Mouse (Mus musculus): ENCODE measurements around the gene Surf6. TPM values are rescaled to one million over a fixed set of nuclear protein-coding genes. Genes with fewer than 3 reads are reported as not detected.
"Not testable (repeated sequence)": the region's sequence is repeated elsewhere in the genome, so short reads cannot be mapped to it uniquely, and the experiment has no call there.

Surf6 gene
- total and polyA plus RNA-seq, 2 experiments: 6.2 to 7.8 TPM

GRCm38 (mm10) chr2:26905936-26906335, 3.3 kb upstream of the Surf6 start:
- no peak for TF ChIP-seq CTCF (IDR thresholded peaks at IDR 0.05; ENCODE audit: low read depth, low read length)
- TF ChIP-seq POLR2A (IDR thresholded peaks at IDR 0.05; ENCODE audit: extremely low read depth, insufficient read depth, low read length): no peak
- peaks cover 25% of the 10 kb centered on the region for H3K4me1 ChIP-seq (ENCODE audit: control insufficient read depth, insufficient read depth, low read length)
- H3K36me3 ChIP-seq (ENCODE audit: control insufficient read depth, insufficient read depth, low read length): peaks cover 2% of the 10 kb centered on the region; the same call in 1 of the 2 replicates
- H3K4me3 ChIP-seq (ENCODE audit: insufficient read depth, low read depth, low read length): no peak overlapping the region
- WGBS: 95% methylated on average over 2 of the region's 2 CpGs
- H3K27me3 ChIP-seq (ENCODE audit: control insufficient read depth, insufficient read depth, low read length): no peaks in the 10 kb centered on the region
- DNase-seq (ENCODE audit: extremely low read depth, low read depth, low spot score): no peak
- no peak overlapping the region for H3K27ac ChIP-seq (replicated peaks; ENCODE audit: insufficient read depth, low read depth, low read length)
- H3K79me2 ChIP-seq (ENCODE audit: control insufficient read depth, insufficient read depth, low read length): peaks cover 13% of the 10 kb centered on the region
- no peak overlapping the region for H3K9ac ChIP-seq (ENCODE audit: low read depth, low read length)

- peaks cover 17% of the 10 kb centered on the region for H3K36me3 ChIP-seq (ENCODE audit: control insufficient read depth, insufficient read depth, low read length)
- peaks cover under 1% of the 10 kb centered on the region; the same call in 1 of the 2 replicates for H3K79me2 ChIP-seq (ENCODE audit: control insufficient read depth, insufficient read depth, low read length)
- H3K9ac ChIP-seq (ENCODE audit: low read depth, low read length): peak overlapping the region; percentile 74
- TF ChIP-seq CTCF (IDR thresholded peaks at IDR 0.05; ENCODE audit: low read depth, low read length) (no peak), POLR2A (IDR thresholded peaks at IDR 0.05; ENCODE audit: extremely low read depth, insufficient read depth, low read length) (no peak)
- peak overlapping the region; percentile 98 for H3K4me3 ChIP-seq (ENCODE audit: insufficient read depth, low read depth, low read length)
- 12% methylated on average over 7 of the region's 7 CpGs for WGBS
- no peak for DNase-seq (ENCODE audit: extremely low read depth, low read depth, low spot score)
- H3K4me1 ChIP-seq (ENCODE audit: control insufficient read depth, insufficient read depth, low read length): peaks cover 14% of the 10 kb centered on the region
- peak overlapping the region; percentile 46 for H3K27ac ChIP-seq (replicated peaks; ENCODE audit: insufficient read depth, low read depth, low read length)
- H3K27me3 ChIP-seq (ENCODE audit: control insufficient read depth, insufficient read depth, low read length): no peaks in the 10 kb centered on the region
Measured at GRCm38 (mm10) chr2:26903311-26903710, 632 bp upstream of the Surf6 start.

- H3K27me3 ChIP-seq (ENCODE audit: control insufficient read depth, insufficient read depth, low read length): no peaks in the 10 kb centered on the region
- H3K27ac ChIP-seq (replicated peaks; ENCODE audit: insufficient read depth, low read depth, low read length): no peak overlapping the region
- 4% methylated on average over 7 of the region's 7 CpGs for WGBS
- no peaks in the 10 kb centered on the region; the same call in 1 of the 2 replicates for H3K79me2 ChIP-seq (ENCODE audit: control insufficient read depth, insufficient read depth, low read length)
- H3K4me1 ChIP-seq (ENCODE audit: control insufficient read depth, insufficient read depth, low read length): peaks cover 14% of the 10 kb centered on the region
- H3K36me3 ChIP-seq (ENCODE audit: control insufficient read depth, insufficient read depth, low read length): peaks cover 28% of the 10 kb centered on the region
- H3K9ac ChIP-seq (ENCODE audit: low read depth, low read length): peak overlapping the region; percentile 92
- TF ChIP-seq CTCF (IDR thresholded peaks at IDR 0.05; ENCODE audit: low read depth, low read length): no peak
- TF ChIP-seq POLR2A (IDR thresholded peaks at IDR 0.05; ENCODE audit: extremely low read depth, insufficient read depth, low read length): no peak
- H3K4me3 ChIP-seq (ENCODE audit: insufficient read depth, low read depth, low read length): peak overlapping the region; percentile 98; the same call in 1 of the 2 replicates
- DNase-seq (ENCODE audit: extremely low read depth, low read depth, low spot score): no peak
Measured at GRCm38 (mm10) chr2:26901834-26902400, 762 bp downstream of the Surf6 start.

- Histone ChIP-seq H3K4me3 (ENCODE audit: insufficient read depth, low read depth, low read length) (no peak overlapping the region), H3K4me1 (ENCODE audit: control insufficient read depth, insufficient read depth, low read length) (peaks cover 14% of the 10 kb centered on the region), H3K79me2 (ENCODE audit: control insufficient read depth, insufficient read depth, low read length) (no peaks in the 10 kb centered on the region; the same call in 1 of the 2 replicates), H3K9ac (ENCODE audit: low read depth, low read length) (no peak overlapping the region), H3K27ac (replicated peaks; ENCODE audit: insufficient read depth, low read depth, low read length) (no peak overlapping the region), H3K27me3 (ENCODE audit: control insufficient read depth, insufficient read depth, low read length) (no peaks in the 10 kb centered on the region), H3K36me3 (ENCODE audit: control insufficient read depth, insufficient read depth, low read length) (peaks cover 32% of the 10 kb centered on the region)
- TF ChIP-seq CTCF (IDR thresholded peaks at IDR 0.05; ENCODE audit: low read depth, low read length): no peak
- no peak for TF ChIP-seq POLR2A (IDR thresholded peaks at IDR 0.05; ENCODE audit: extremely low read depth, insufficient read depth, low read length)
- DNase-seq (ENCODE audit: extremely low read depth, low read depth, low spot score): no peak
- WGBS: 24% methylated on average over 1 of the region's 1 CpGs
Measured at GRCm38 (mm10) chr2:26900731-26901130, 1.9 kb downstream of the Surf6 start.

DNA sequence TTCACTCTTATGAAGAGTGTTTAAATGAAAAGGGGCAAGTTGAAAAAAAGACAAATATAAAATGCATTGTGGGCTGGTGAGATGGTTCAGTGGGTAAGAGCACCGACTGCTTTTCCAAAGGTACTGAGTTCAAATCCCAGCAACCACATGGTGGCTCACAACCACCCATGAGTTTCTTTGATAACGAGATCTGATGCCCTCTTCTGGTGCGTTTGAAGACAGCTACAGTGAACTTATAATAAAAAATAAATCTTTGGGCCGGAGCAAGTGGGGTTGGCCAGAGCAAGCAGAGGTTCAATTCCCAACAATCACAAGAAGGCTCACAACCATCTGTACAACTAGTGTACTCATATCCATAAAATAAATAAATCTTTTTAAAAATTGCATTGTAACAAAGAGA, 6.8 kb downstream of the Surf6 start:
- Histone ChIP-seq H3K4me1 (ENCODE audit: control insufficient read depth, insufficient read depth, low read length) (no peaks in the 10 kb centered on the region), H3K4me3 (ENCODE audit: insufficient read depth, low read depth, low read length) (no peak overlapping the region), H3K27me3 (ENCODE audit: control insufficient read depth, insufficient read depth, low read length) (no peaks in the 10 kb centered on the region), H3K36me3 (ENCODE audit: control insufficient read depth, insufficient read depth, low read length) (peaks cover 52% of the 10 kb centered on the region), H3K79me2 (ENCODE audit: control insufficient read depth, insufficient read depth, low read length) (no peaks in the 10 kb centered on the region), H3K27ac (replicated peaks; ENCODE audit: insufficient read depth, low read depth, low read length) (no peak overlapping the region), H3K9ac (ENCODE audit: low read depth, low read length) (no peak overlapping the region)
- TF ChIP-seq POLR2A (IDR thresholded peaks at IDR 0.05; ENCODE audit: extremely low read depth, insufficient read depth, low read length): no peak
- TF ChIP-seq CTCF (IDR thresholded peaks at IDR 0.05; ENCODE audit: low read depth, low read length): no peak
- 88% methylated on average over 4 of the region's 4 CpGs for WGBS
- no peak for DNase-seq (ENCODE audit: extremely low read depth, low read depth, low spot score)

GRCm38 (mm10) chr2:26886170-26886569, 16.5 kb downstream of the Surf6 start:
- not testable (repeated sequence) for H3K4me1 ChIP-seq (ENCODE audit: control insufficient read depth, insufficient read depth, low read length); H3K4me3 ChIP-seq (ENCODE audit: insufficient read depth, low read depth, low read length); H3K27me3 ChIP-seq (ENCODE audit: control insufficient read depth, insufficient read depth, low read length); DNase-seq (ENCODE audit: extremely low read depth, low read depth, low spot score); H3K79me2 ChIP-seq (ENCODE audit: control insufficient read depth, insufficient read depth, low read length); H3K27ac ChIP-seq (replicated peaks; ENCODE audit: insufficient read depth, low read depth, low read length); H3K9ac ChIP-seq (ENCODE audit: low read depth, low read length)
- peaks cover 12% of the 10 kb centered on the region for H3K36me3 ChIP-seq (ENCODE audit: control insufficient read depth, insufficient read depth, low read length)
- 84% methylated on average over 4 of the region's 4 CpGs for WGBS

- H3K79me2 ChIP-seq (ENCODE audit: control insufficient read depth, insufficient read depth, low read length); H3K9ac ChIP-seq (ENCODE audit: low read depth, low read length); H3K27me3 ChIP-seq (ENCODE audit: control insufficient read depth, insufficient read depth, low read length); H3K27ac ChIP-seq (replicated peaks; ENCODE audit: insufficient read depth, low read depth, low read length); H3K36me3 ChIP-seq (ENCODE audit: control insufficient read depth, insufficient read depth, low read length); DNase-seq (ENCODE audit: extremely low read depth, low read depth, low spot score); H3K4me1 ChIP-seq (ENCODE audit: control insufficient read depth, insufficient read depth, low read length); H3K4me3 ChIP-seq (ENCODE audit: insufficient read depth, low read depth, low read length): not testable (repeated sequence)
- WGBS: 96% methylated on average over 2 of the region's 2 CpGs
Measured at GRCm38 (mm10) chr2:26885541-26885940, 17.1 kb downstream of the Surf6 start.

Data from liver, adult 2 months (tissue).